Mouse (Mus musculus): ENCODE measurements around the gene Cdh5.
"Not testable (repeated sequence)": the region's sequence is repeated elsewhere in the genome, so short reads cannot be mapped to it uniquely, and the experiment has no call there.

The Cdh5 gene

DNA sequence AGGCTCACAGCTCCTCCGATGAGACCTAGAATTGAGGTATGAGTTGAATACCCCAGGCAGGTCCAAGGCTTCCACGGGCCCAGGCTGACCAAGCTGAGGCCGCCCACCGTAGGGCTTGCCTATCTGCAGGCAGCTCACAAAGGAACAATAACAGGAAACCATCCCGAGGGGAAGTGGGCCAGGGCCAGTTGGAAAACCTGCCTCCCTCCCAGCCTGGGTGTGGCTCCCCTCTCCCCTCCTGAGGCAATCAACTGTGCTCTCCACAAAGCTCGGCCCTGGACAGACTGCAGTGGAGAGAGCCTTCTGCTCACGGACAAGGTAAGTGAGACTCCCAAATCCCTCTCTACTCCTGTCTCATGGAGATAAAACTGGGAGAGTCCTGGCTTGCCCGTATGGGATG, at the start of gene Cdh5:
Cdh5 (plus strand) TSS at position 211 of the 400 bp plus-strand sequence.
- DNase-seq = no peak

DNA sequence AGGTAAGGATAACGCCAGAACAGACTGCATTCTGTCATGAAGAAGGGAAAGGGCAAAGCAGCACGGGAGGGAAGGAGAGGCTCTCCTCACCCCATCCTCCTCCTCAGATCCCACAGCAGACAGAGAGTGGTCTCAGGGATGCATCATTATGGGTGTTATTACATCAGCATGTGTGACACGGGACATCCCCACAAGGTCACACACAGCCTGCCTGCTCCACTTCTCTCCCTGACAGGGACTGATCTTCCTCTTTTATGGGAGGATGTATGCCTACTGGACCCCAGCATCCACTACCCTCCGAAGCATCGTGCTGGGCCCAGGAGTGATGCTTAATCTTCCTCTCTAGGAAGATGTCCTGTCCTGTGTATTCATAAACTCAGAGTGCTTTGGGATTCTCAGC, 41.5 kb upstream of the Cdh5 start:
- DNase-seq = no peak

DNA sequence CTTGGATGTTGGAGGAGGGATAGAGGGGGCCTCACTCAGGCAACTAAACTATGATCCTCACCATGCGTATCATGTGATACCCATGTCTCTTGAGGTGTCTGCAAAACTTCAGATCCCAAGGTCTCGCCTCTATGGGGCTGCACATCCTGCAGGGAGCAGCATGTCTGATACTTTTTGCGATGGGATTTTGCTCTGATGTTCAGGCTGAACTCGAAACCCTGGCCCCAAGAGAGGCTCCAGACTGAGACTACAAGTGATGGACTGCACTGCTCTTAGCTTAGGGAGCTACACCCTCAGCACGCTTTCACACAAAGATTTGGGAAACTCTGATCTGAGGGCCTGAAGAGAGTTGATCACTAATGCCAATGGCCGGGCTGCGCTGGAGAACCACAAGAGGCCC, 41.0 kb upstream of the Cdh5 start:
- no peak for DNase-seq

DNA sequence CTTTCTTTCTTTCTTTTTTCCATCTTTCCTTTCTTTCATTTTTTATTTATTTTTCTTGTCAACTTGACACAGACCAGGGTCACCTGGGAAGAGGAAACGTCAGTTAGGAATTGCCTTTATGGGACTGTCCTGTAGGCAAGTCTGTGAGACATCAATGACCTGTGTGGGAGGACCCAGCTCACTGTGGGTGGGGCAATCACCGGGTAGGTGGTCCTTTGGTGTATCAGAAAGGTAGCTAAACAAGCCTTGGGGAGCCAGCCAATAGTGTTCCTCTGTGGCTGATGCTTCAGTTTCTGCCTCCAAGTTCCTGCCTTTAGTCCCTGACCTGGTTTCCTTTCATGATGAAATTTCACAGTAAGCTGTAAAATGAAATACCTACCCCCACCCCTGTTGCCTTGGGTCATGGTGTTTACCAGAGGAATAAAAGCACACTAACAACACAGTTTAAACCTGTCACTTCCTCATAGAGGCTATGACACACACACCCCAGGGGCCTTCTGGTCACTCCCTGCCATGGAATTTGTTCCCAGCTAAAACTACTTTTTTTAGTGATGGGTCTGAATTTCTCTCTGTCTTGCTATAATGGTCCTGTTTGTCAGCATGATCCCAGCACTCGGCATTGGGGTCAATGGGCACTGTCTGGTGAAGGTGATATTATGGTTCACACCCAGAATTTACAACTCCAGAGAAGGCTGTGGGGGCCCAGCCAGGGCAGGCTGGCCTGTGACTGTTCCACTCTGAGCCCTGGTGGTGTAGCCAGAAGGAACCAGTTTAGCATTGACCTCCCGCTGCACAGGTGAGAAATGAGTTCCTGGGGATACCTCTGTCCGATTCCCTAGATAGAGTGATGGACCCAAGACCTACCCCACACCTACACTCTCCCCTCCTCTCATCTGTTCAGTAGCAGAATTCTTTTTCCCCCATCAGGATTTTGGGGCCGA, 40.1 kb upstream of the Cdh5 start:
- no peak for DNase-seq

DNA sequence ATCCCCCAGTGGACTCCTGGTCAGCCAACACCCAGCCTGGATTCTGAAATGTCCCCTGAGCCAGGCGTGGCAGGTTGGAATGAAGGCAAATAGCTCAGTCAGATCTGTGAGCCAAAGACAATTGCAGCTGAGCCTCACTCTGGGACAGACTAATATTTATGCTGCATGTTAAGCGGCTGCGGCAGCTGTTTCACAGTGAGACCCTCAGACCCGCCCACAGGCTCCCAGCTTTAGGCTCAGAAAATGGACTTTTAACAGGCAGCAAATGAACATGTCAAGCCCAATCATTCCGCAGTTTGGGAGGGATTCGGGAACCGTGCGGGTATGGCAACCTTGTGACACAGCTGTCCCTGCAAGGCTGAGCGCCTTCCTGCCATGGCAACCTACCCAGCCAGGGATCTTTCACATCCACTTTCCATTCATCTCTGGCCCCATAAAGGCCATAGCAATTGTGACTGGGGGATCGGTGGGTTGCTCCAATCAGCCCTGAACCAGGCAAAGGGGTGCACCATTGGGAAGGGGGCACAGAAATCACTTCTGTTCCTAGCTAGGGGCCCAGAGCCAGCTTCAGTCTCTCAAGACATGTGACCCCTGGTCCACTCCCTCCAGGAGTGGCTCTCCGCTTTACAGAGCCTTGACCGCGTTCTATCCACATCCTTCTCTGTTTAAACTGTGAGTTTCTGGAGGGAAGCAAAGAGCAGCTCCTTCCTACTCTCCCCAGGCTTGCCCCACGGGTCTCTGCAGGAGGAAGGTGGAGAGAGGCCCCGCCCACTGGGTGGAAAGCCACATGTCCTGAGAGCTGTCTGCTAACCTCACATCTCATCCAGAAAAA, 39.2 kb upstream of the Cdh5 start:
- DNase-seq = peak; percentile 72

DNA sequence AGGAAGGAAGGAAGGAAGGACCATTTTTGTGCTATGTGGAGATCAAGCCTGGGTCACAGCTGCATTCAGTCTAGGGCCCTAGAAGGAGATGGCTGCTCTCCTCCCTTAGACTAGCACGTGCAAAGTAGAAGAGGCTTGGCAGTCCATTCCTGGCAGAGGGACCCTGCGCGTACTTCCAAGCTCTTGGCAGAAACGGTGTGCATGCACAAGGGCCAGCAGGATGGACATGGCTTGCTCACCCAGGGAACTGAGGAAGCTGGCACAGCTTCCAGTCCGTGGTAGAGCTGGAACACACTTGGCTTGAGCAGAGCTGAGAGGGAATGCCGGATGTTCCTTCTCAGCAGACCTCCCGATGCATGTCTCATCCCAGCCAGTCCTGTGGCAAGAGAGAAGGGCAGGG, 36.2 kb upstream of the Cdh5 start:
- no peak for DNase-seq

DNA sequence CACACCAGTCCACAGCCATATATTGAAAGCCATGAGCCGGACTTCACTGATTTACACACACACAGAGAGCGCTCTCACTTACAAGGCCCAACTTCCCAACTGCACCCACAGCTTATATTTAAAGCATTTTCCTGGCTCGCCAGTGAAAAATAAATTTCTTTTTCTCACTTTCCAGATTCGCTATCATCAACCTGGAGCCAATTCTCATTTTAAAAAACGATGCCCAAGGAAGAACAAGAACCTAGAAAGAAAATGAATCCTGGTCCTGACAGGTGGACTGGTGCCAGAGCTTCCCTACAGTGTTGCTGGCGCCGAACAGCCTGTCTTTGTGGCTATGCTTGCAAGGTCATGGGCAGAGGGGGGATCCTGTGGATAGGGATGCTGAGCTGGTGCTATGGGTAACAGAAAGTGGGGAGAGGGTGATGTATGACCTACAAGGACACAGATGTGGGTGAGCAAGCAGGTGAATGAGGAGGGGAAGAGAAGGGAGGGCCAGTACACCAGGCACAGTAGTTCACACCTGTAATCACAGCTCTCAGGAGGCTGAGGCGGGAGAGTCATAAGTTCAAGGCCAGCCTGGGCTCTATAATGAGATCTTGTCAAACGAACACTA, 35.4 kb upstream of the Cdh5 start:
- no peak for DNase-seq

DNA sequence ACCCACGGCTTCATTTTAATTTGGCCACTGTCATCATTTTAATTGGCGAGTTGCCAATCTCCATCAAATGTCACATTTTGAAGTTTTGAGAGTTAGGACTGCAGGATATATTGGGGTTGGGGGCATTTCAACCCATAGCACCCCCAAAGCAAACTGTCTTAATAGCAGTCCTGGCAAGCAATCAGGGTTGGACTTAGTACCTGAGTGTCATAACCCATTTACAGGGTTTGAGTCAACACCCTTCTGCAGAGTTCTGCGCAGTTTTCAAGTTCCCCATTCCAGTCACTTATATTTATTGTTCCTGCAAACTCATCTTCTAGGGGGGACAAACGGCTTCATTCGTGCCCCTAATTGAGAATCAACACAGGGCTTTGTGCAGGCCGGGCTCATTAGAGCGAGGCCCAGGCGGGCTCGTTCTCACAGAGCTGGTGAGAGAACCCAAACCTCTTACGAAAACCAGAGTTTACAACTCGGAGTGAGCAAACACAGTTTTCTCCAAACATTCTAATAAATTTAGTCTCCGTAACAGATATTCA, 34.0 kb upstream of the Cdh5 start:
- peak; percentile 62 for DNase-seq

DNA sequence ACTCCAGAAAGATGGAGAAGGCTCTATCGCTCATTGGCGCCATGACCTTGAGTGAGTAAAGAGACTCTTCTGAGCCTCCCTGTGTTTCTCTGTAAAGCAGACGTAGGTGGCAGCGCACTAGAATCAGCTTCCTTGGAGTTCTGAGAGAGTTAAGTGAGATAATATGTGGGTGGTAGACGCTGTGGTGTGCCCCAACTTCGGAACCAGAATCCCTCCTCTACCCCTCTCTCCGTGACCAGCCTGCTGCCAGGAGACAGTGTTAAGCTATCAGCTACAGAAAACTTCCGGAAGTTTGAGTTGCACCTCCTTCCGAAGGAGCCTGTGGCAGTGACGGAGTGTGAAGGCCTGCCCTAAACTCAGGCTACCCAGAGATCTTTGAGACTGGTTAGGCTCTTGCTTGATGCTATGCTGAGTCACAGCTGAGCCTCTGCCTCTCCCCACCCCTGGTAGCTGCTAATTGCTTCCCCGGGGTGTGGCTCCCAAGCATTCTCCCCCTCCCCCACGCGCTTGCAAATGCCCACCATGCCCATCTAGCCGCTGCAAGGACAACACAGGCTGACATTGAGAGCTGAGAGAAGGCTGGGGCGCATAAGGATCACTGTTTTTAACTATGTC, 32.9 kb upstream of the Cdh5 start:
- DNase-seq = peak; percentile 45

DNA sequence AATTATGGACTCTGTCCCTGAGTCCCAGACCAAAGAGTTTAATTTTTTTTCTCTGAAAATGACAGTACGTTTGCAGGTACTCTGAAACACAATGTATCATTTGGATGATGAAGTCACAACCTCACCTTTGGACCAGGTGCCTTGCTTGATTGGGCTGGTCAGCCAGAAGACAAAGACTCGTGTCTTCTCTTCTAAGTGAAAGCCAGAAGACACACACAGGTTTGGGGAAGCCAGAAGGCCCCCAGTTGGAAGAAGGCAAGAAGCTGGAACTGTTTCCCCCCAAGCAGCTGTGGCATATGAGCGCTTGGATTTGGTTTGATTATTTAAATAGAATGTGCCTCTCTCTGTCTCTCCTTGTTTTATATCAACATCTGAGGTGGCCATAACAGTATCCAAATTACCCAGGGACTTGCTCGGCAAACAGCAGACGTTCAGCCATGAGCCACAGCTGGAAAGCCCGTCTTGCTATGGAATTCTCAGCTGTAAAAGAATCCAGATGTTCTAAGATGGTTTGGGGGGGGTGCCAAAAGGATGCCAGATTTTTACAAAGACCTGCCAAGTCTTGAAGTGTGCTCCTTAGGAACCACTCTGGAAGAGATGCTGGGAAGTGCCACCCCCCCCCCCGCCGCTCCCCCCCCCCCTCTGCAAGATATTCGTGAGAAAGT, 31.1 kb upstream of the Cdh5 start:
- not testable (repeated sequence) for DNase-seq

DNA sequence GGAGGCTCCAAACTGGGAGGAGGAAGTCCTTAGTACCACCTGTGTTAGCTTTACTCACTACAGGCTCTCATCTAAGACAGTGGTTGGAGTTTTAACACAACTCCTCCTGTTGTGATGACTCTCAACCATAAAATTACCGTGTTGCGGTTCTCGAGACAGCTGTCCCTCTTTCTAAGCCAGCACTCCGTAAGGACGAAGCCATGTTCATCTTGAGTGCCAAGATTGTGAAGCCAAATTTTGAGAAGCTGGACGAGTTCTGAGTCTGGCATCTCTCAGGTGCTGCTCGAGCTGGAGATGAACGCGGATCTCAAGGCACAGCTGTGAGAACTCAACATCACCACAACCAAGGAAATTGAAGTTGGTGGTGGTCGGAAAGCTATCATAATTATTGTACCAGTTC, 30.5 kb upstream of the Cdh5 start:
- DNase-seq = no peak

DNA sequence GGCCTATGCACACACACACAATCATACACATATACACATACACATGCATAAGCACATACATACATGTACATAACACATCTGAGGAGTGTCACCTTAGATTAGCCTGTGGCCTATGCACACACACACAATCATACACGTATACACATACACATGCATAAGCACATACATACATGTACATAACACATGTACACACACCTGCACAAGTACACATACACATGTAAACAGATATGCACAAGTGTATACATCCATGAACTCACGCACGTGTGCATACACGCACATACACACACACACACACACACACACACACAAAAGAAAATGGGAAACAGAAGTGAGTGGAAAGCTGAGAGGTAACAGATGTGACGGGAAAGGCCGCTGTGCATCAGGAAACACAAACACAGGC, 26.3 kb upstream of the Cdh5 start:
- DNase-seq = no peak

DNA sequence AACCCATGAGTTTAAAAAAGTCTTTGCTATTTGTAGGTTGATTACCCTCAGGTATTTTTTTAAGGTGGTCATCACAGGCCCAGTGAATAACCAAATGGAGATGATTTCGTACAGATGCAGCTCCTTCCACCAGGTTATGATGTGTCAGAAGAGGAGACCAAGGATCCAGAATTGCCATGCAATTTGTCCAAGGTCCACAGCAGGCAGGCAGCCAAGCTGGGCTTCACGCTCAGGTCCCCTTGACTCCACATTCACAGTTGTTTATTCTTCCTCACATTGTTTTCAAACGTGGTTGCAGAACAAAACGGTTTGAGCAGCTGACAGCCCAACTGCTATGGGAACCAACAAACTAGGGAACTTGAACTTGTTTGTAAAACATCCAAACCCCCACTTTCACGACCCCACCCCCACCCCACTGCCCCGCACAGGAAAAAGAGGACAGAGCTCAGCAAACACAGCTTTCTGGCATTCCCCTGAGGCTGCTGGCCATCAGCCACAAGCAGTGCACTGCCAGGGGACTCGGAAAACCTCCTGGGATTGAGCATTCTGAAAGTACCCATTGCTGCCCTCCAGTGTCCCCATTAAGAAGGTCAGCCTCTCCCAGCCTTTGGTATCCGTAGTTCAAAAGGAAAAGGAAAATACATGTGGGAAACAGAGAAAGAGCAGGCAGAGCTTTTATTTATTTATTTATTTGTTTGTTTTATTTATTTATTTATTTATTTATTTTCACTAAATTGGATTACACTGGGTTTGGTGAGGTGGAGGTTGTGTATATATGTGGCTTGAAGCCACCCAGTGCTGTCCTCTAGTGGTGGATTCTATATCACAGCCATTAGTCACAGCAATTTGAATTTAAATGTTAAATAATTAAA, 24.6 kb upstream of the Cdh5 start:
- peak; percentile 80 for DNase-seq

DNA sequence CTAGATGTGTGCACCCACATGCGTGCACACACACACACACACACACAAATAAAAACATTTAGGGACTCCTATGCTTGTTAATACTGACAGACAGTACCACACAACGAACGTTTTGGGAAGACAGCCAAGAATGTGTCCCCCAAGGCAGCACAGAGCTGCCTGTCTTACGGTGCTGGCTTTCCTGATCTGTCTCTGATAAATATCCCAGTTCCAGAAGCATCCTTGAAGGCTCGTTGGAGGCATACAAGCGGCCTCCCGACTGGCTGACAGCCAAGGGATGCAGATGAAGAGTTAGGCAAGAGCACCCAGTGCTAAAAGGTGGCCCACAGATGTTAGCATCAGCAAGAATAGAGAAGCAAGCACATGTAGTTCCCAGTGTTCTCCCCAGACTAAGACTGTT, 23.3 kb upstream of the Cdh5 start:
- DNase-seq = no peak

DNA sequence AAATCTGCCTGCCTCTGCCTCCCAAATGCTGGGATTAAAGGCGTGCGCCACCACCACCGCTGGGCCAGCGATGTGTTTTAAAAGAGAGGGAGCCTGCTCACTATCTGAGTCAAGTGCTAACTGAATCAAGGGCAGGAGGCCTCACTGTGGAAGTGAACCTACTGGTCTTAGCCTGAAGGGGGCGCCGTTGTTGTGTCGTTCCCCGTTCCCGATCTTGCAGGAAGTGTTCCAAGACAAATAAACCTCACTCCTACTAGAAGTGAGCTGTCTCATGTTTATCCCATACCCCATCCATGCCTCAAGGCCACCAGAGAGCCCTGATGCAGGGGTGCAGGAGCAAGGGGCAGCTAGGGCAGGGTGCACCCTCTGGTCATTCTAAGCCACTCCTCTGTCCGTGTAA, 16.1 kb upstream of the Cdh5 start:
- DNase-seq = no peak

DNA sequence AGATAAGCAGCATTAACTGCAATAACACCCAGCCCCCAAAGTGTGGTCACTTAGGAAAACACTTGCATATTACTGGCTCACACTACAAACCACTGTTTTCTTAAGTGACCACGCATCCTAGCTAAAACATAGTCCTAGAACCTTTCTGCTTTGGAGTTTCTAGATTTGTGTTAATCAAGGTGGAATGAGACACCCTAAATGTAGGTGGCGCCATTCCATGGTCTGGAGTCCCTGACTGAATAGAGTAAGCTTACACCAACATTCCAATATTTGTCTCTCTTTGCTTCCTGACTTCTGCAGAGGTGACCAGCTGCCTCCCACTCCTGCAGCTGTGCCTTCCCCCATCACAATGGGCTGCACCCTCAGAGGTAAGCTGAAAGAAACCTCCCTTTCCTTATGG, 14.8 kb upstream of the Cdh5 start:
- no peak for DNase-seq

DNA sequence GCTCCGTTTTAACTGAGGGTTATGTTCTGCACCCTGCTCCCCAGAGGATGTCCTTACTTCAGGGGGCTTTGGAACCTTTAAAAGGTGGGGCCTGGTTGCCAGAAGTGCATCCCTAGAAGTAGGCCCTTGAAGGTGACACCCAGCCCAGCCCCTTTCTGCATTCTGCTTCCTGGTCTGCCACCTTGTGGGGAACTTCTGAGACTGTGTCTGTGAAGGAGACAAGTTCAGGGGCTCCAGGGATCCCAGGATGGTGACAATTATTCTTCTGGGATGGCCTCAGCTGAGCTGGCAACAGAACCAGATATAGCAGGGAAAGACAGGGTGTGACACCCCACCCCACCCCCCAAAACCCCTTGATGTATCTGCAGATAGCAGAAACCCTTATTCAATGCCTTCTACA, 14.3 kb upstream of the Cdh5 start:
- DNase-seq = no peak

DNA sequence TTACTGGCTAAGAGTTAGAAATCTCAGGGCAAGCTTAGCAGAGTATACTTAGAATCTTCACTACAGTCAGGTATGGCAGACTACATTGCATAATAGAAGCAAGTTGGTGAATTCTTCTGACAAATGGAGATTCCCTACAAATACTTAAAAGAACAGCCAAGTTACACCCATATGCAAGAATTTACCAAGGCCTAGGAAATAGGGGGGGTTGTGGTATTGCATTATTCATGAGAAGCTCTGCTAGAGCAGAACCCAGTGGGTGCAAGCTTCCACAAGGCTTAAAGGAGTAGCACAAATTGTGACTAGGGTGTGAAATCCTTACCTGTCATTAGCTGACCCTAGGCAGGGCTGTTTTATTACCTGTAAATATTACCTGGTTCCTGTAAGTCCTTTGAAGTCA, 13.5 kb upstream of the Cdh5 start:
- not testable (repeated sequence) for DNase-seq

DNA sequence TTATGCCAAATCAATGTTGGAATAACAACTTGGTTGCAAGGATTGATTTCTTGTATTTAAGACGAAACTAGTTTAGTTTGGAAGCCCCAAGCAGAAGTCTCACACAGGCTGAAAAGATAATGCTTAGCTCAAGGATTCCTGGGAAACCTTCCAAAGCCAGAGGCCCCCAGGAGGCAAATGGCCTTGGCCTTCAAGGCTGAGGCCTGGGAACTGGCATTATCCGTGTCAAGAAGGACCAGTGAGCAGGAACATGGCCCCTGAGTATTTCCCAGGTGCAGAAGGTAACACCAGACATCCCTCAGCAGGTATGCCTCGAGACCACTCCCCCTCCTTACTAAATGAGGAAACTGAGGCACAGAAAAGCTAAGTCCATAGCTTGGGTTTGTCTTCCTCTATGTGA, 12.5 kb upstream of the Cdh5 start:
- no peak for DNase-seq

DNA sequence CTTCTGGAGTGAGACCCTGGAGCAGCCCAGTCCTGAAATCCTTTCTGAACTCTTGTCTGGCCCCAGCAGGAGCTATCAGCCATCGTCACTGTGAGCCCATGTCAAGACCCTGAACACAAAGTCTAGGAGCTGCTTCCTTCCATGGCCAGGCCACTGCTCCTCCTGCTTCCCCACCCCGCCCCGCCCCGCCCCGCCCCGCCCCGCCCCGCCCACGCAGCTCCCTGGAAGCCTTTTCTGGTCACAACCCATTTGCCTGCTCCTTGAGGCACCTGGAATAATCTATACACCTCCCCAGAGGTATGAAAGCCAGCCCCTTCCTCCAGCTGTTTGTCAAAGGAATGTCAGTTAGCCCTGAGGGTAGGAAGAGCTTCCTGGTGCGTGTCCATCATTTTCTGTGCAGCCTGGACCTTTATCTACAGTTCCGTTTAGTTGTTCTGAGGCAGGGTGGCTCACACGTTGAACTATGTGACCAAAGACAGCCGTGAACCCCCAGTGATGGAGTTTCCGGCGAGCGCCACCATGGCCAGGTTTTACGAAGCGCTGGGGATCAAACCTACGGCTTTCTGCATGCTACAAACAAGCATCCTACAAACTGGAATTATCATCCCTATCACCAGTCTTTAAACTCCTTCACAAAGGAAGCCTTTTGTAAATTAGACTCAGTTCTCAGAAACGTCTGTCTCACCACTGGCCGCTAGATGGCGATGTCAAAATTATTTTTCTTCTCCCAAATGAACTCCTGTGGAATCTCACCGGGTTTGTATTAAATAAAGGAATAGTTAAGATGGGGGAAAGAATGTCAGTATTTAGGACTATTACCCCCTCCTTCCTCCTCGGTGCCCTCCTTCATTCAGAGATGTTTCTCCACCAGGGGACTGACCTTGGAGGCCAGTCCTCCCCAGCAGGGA, 10.2 kb upstream of the Cdh5 start:
- DNase-seq = peak; percentile 67
